11 mouse cellular contexts compared by ENCODE assay signal in the genomic region with DNA sequence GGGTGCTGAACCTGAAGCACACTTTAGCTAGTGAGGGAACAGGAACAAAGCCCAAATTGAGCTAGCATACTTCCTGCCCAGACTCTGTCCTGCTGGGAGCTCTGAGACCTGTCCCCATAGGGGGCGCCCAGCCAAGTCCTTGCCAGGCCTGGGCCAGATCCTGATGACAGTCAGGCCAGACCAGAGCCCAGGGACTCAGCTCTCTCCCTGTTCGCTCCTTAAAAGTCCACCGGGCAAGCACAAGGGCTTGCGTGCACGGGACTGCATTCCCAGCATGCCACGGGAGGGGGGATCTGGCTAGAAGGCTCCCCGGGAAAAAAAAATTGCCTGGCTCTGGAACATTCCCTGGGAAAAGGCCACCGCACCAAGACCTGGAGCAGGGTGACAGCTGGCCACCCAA. TPM values are rescaled to one million over a fixed set of nuclear protein-coding genes. Genes with fewer than 3 reads are reported as not detected.
DNase-seq lines count a peak whose midpoint lies in the region; ATAC-seq and TF ChIP-seq lines count a peak whose summit lies in the region.
"Had no signal": no experiment of that assay in that cellular context is flagged by ENCODE, and none has a peak within 500 bp of the region (broad histone marks: within the 10 kb centered on the region; RNA-seq: fewer than 3 reads in every experiment).

No protein-coding gene starts in this region.

- no peak overlapping the region for H3K27ac ChIP-seq in intestine, postnatal 0 days (ENCODE audit: low read depth, low read length)
- H3K27ac ChIP-seq in intestine, embryonic 16.5 days (ENCODE audit: low read length) = no peak overlapping the region
- peak overlapping the region; percentile 75 for H3K27ac ChIP-seq in gastrocnemius, adult 2 months
- H3K27ac ChIP-seq in midbrain, embryonic 15.5 days = no peak overlapping the region
- H3K27ac ChIP-seq: liver, embryonic 15.5 days had no signal

- H3K36me3 ChIP-seq in intestine, postnatal 0 days (ENCODE audit: control insufficient read depth, insufficient read depth) = no peaks in the 10 kb centered on the region
- H3K36me3 ChIP-seq in intestine, embryonic 16.5 days (ENCODE audit: control insufficient read depth, insufficient read depth, low read length) = no peaks in the 10 kb centered on the region
- H3K36me3 ChIP-seq in midbrain, embryonic 15.5 days (replicated peaks) = no peaks in the 10 kb centered on the region
- H3K36me3 ChIP-seq: liver, embryonic 15.5 days had no signal

- no peaks in the 10 kb centered on the region for H3K27me3 ChIP-seq in intestine, postnatal 0 days (replicated peaks; ENCODE audit: control insufficient read depth, insufficient read depth, low read length)
- H3K27me3 ChIP-seq in intestine, embryonic 16.5 days (replicated peaks; ENCODE audit: control insufficient read depth, insufficient read depth, low read length) = no peaks in the 10 kb centered on the region
- no peaks in the 10 kb centered on the region for H3K27me3 ChIP-seq in midbrain, embryonic 15.5 days (replicated peaks)
- H3K27me3 ChIP-seq: liver, embryonic 15.5 days had no signal

- no peak overlapping the region for H3K9ac ChIP-seq in intestine, postnatal 0 days (ENCODE audit: low read depth, low read length)
- no peak overlapping the region for H3K9ac ChIP-seq in intestine, embryonic 16.5 days (ENCODE audit: low read depth, low read length)
- H3K9ac ChIP-seq in midbrain, embryonic 15.5 days = no peak overlapping the region
- H3K9ac ChIP-seq: liver, embryonic 15.5 days had no signal

- H3K4me2 ChIP-seq in intestine, postnatal 0 days (replicated peaks; ENCODE audit: low read depth) = no peak overlapping the region
- H3K4me2 ChIP-seq in intestine, embryonic 16.5 days (ENCODE audit: low read depth, low read length) = no peak overlapping the region
- no peak overlapping the region for H3K4me2 ChIP-seq in midbrain, embryonic 15.5 days
- H3K4me2 ChIP-seq: liver, embryonic 15.5 days had no signal

- no peaks in the 10 kb centered on the region for H3K4me1 ChIP-seq in intestine, postnatal 0 days (replicated peaks; ENCODE audit: control insufficient read depth, insufficient read depth, low read length)
- H3K4me1 ChIP-seq in intestine, embryonic 16.5 days (ENCODE audit: control insufficient read depth, insufficient read depth, low read length) = 0 out of 2 replicates have a peak, but pooled peaks cover 2% of the 10 kb centered on the region
- H3K4me1 ChIP-seq in midbrain, embryonic 15.5 days = no peaks in the 10 kb centered on the region
- H3K4me1 ChIP-seq: liver, embryonic 15.5 days had no signal

- ATAC-seq in intestine, postnatal 0 days = no peak
- ATAC-seq in intestine, embryonic 16.5 days = no peak
- no peak for ATAC-seq in erythroid progenitor cell, adult 5-6 weeks (replicated peaks; ENCODE audit: low FRiP score, poor library complexity, severe bottlenecking)
- no peak for ATAC-seq in midbrain, embryonic 15.5 days (replicated peaks)

- 51% methylated on average over 8 of the region's 8 CpGs for WGBS in intestine, postnatal 0 days
- 56% methylated on average over 8 of the region's 8 CpGs for WGBS in intestine, embryonic 16.5 days
- WGBS in midbrain, embryonic 15.5 days = 61% methylated on average over 8 of the region's 8 CpGs

- no peak overlapping the region for H3K4me3 ChIP-seq in intestine, postnatal 0 days (ENCODE audit: low read depth, low read length)
- H3K4me3 ChIP-seq in intestine, embryonic 16.5 days (ENCODE audit: low read length) = no peak overlapping the region
- H3K4me3 ChIP-seq in gastrocnemius, adult 2 months = no peak overlapping the region
- no peak overlapping the region for H3K4me3 ChIP-seq in midbrain, embryonic 15.5 days
- H3K4me3 ChIP-seq: liver, embryonic 15.5 days had no signal

- TF ChIP-seq CTCF in intestine, postnatal 0 days (IDR thresholded peaks at IDR 0.05; ENCODE audit: low read depth) = peak; percentile 41
- peak; percentile 27; the same call in 1 of the 2 replicates for TF ChIP-seq CTCF in gastrocnemius, adult 2 months (IDR thresholded peaks at IDR 0.05)

- intact Hi-C loops in gastrocnemius, adult 2 months (cut with DNase I) = loop anchor here (10.0 kb wide), 1 partner anchor 70 kb away; no protein-coding TSS in a partner anchor

- H3K9me3 ChIP-seq in intestine, postnatal 0 days (ENCODE audit: control insufficient read depth) = no peaks in the 10 kb centered on the region
- no peaks in the 10 kb centered on the region for H3K9me3 ChIP-seq in intestine, embryonic 16.5 days (ENCODE audit: control insufficient read depth, low read length)
- H3K9me3 ChIP-seq in midbrain, embryonic 15.5 days = no peaks in the 10 kb centered on the region
- H3K9me3 ChIP-seq: liver, embryonic 15.5 days had no signal

- peak; percentile 80 for DNase-seq in adrenal gland, postnatal 14 days
- DNase-seq in gastrocnemius, adult 2 months = peak; percentile 69
- DNase-seq in kidney, postnatal 14 days = peak; percentile 60
- DNase-seq in ovary, postnatal 10 days (ENCODE audit: low spot score) = no peak

RNA-seq across cellular contexts. Expression of a gene that starts 41.4 kb away (rescaled TPM):
- not detected in 2 replicates for polyA plus RNA-seq in intestine, postnatal 0 days (2015; fragmentation: Nextera tagmentation; extraction: Ambion mirVana)
- not detected in 2 replicates for polyA plus RNA-seq in intestine, embryonic 16.5 days (2015; fragmentation: Nextera tagmentation; extraction: Ambion mirVana)
- total RNA-seq in adrenal gland, postnatal 14 days (2021) = not detected in 2 replicates
- total RNA-seq in gastrocnemius, adult 2 months (2021) = not detected
- 2.5 TPM in 1 of 2 replicates, not detected in the other for total RNA-seq in erythroid progenitor cell, adult 5-6 weeks (2015; ENCODE audit: low replicate concordance)
- not detected in 2 replicates for total RNA-seq in erythroid progenitor cell, adult 5-6 weeks (2017; ENCODE audit: low replicate concordance)
- not detected in 2 replicates for polyA plus RNA-seq in midbrain, embryonic 15.5 days (2015; fragmentation: Nextera tagmentation; extraction: Ambion mirVana)
- total RNA-seq: common myeloid progenitor, adult 5-6 weeks; ES-E14 had no signal
- polyA plus RNA-seq: liver, embryonic 15.5 days had no signal

RNA-seq across cellular contexts. Expression of a gene that starts 50.2 kb away (rescaled TPM):
- polyA plus RNA-seq in intestine, postnatal 0 days (2015; fragmentation: Nextera tagmentation; extraction: Ambion mirVana) = not detected in 2 replicates
- 2.1 and 6.4 TPM in 2 replicates for polyA plus RNA-seq in intestine, embryonic 16.5 days (2015; fragmentation: Nextera tagmentation; extraction: Ambion mirVana)
- total RNA-seq in adrenal gland, postnatal 14 days (2021) = 0.60 and 3.7 TPM in 2 replicates
- not detected for total RNA-seq in gastrocnemius, adult 2 months (2021)
- total RNA-seq in erythroid progenitor cell, adult 5-6 weeks (2015; ENCODE audit: low replicate concordance) = 702 and 793 TPM in 2 replicates
- total RNA-seq in erythroid progenitor cell, adult 5-6 weeks (2017; ENCODE audit: low replicate concordance) = 370 and 493 TPM in 2 replicates
- polyA plus RNA-seq in midbrain, embryonic 15.5 days (2015; fragmentation: Nextera tagmentation; extraction: Ambion mirVana) = 0.32 TPM in 1 of 2 replicates, not detected in the other
- total RNA-seq: ES-E14 had no signal

Comparison
In these comparisons a context has a peak if more than half of its experiments do, and no peak if none do; other contexts are left out.
1. RNA of a gene that starts 50.2 kb away (total RNA-seq): 370 to 793 TPM in erythroid progenitor cell, adult 5-6 weeks; 0.60 to 3.7 TPM in adrenal gland, postnatal 14 days and not detected in gastrocnemius, adult 2 months; every median in the first group is over 10 times any median in the second.